Mouse (Mus musculus): ENCODE results near the gene Scd1.

Gene Scd1

GRCm38 (mm10) chr19:44407341-44408222, at the start of gene Scd1:
TSS of gene Scd1 (minus strand) at chr19:44407879.
- in situ Hi-C loops (cut with MboI, MseI): no loop called here

GRCm38 (mm10) chr19:44455356-44455755, 47.7 kb upstream of the Scd1 start:
- in situ Hi-C loops (cut with MboI, MseI): no loop called here

GRCm38 (mm10) chr19:44454862-44455261, 47.2 kb upstream of the Scd1 start:
- in situ Hi-C loops (cut with MboI, MseI): no loop called here

GRCm38 (mm10) chr19:44447927-44448326, 40.2 kb upstream of the Scd1 start:
- in situ Hi-C loops (cut with MboI, MseI): no loop called here

GRCm38 (mm10) chr19:44445755-44446154, 38.1 kb upstream of the Scd1 start:
- in situ Hi-C loops (cut with MboI, MseI): no loop called here

GRCm38 (mm10) chr19:44439302-44439701, 31.6 kb upstream of the Scd1 start:
- in situ Hi-C loops (cut with MboI, MseI): no loop called here

- in situ Hi-C loops (cut with MboI, MseI): no loop called here
These were observed 30.3 kb upstream of the Scd1 start for GRCm38 (mm10) chr19:44437975-44438374.

- in situ Hi-C loops (cut with MboI, MseI): no loop called here
These were observed 24.4 kb upstream of the Scd1 start for GRCm38 (mm10) chr19:44432084-44432483.

GRCm38 (mm10) chr19:44427721-44428120, 20.0 kb upstream of the Scd1 start:
- in situ Hi-C loops (cut with MboI, MseI): no loop called here

GRCm38 (mm10) chr19:44422051-44422631, 14.5 kb upstream of the Scd1 start:
- in situ Hi-C loops (cut with MboI, MseI): no loop called here

GRCm38 (mm10) chr19:44419530-44419929, 11.9 kb upstream of the Scd1 start:
- in situ Hi-C loops (cut with MboI, MseI): loop anchor here (5.0 kb wide), 1 partner anchor 47 kb away; no protein-coding TSS in a partner anchor

- in situ Hi-C loops (cut with MboI, MseI): loop anchor here (5.0 kb wide), 1 partner anchor 47 kb away; no protein-coding TSS in a partner anchor
These were observed 11.3 kb upstream of the Scd1 start for GRCm38 (mm10) chr19:44418945-44419344.

GRCm38 (mm10) chr19:44418544-44418943, 10.9 kb upstream of the Scd1 start:
- in situ Hi-C loops (cut with MboI, MseI): loop anchor here (5.0 kb wide), 1 partner anchor 46 kb away; no protein-coding TSS in a partner anchor

GRCm38 (mm10) chr19:44418061-44418460, 10.4 kb upstream of the Scd1 start:
- in situ Hi-C loops (cut with MboI, MseI): loop anchor here (5.0 kb wide), 1 partner anchor 46 kb away; no protein-coding TSS in a partner anchor

GRCm38 (mm10) chr19:44417448-44417847, 9.8 kb upstream of the Scd1 start:
- in situ Hi-C loops (cut with MboI, MseI): loop anchor here (5.0 kb wide), 1 partner anchor 45 kb away; no protein-coding TSS in a partner anchor

- in situ Hi-C loops (cut with MboI, MseI): loop anchor here (5.0 kb wide), 1 partner anchor 44 kb away; no protein-coding TSS in a partner anchor
These were observed 8.6 kb upstream of the Scd1 start for GRCm38 (mm10) chr19:44416240-44416639.

- in situ Hi-C loops (cut with MboI, MseI): loop anchor here (5.0 kb wide), 1 partner anchor 43 kb away; no protein-coding TSS in a partner anchor
These were observed 7.8 kb upstream of the Scd1 start for GRCm38 (mm10) chr19:44415464-44415863.

- in situ Hi-C loops (cut with MboI, MseI): no loop called here
These were observed 2.8 kb upstream of the Scd1 start for GRCm38 (mm10) chr19:44410269-44410992.

- in situ Hi-C loops (cut with MboI, MseI): no loop called here
These were observed 916 bp upstream of the Scd1 start for GRCm38 (mm10) chr19:44408595-44408994.

GRCm38 (mm10) chr19:44408223-44408545, 505 bp upstream of the Scd1 start:
- in situ Hi-C loops (cut with MboI, MseI): no loop called here

GRCm38 (mm10) chr19:44403546-44403945, 4.1 kb downstream of the Scd1 start:
- in situ Hi-C loops (cut with MboI, MseI): no loop called here
